Mouse (Mus musculus) hindbrain, embryonic 15.5 days (tissue): Measurements from ENCODE around the gene Hnrnpk. TPM values are rescaled to one million over a fixed set of nuclear protein-coding genes. Genes with fewer than 3 reads are reported as not detected.
"Not testable (repeated sequence)": the region's sequence is repeated elsewhere in the genome, so short reads cannot be mapped to it uniquely, and the experiment has no call there.

ENCODE experiments used
- ATAC-seq: fragments of 200-750 bp; cut with Nextera tagmentation; 2 replicates; pipeline ENCODE4 v1.8.0; 2017; ENCODE audit warnings: low read depth, moderate number of reproducible peaks, moderate TSS enrichment; ENCODE audit not compliant: low FRiP score
- H3K27ac ChIP-seq: fragments of 300-500 bp; sonication (generic); replicated peaks from 2 replicates; pipeline ENCODE4 v1.5.1; 2015; ENCODE audit warnings: mild to moderate bottlenecking, inconsistent platforms
- H3K27me3 ChIP-seq: fragments of 300-500 bp; sonication (generic); 2 replicates; pipeline ENCODE4 v1.6.1; 2015; ENCODE audit warnings: control low read depth, inconsistent platforms
- H3K36me3 ChIP-seq: fragments of 300-500 bp; sonication (generic); 2 replicates; pipeline ENCODE4 v1.6.1; 2015; ENCODE audit warnings: control low read depth, inconsistent platforms
- H3K4me1 ChIP-seq: fragments of 300-500 bp; sonication (generic); replicated peaks from 2 replicates; pipeline ENCODE4 v1.6.1; 2015; ENCODE audit warnings: control low read depth, inconsistent platforms
- H3K4me2 ChIP-seq: fragments of 300-500 bp; sonication (generic); 2 replicates; pipeline ENCODE4 v1.6.1; 2015; ENCODE audit warnings: moderate library complexity, mild to moderate bottlenecking, inconsistent platforms
- H3K4me3 ChIP-seq: fragments of 300-500 bp; sonication (generic); 2 replicates; pipeline ENCODE4 v1.5.1; 2015; ENCODE audit warnings: mild to moderate bottlenecking, inconsistent platforms
- H3K9ac ChIP-seq: fragments of 300-500 bp; sonication (generic); 2 replicates; pipeline ENCODE4 v1.6.1; 2015; ENCODE audit warnings: inconsistent platforms
- H3K9me3 ChIP-seq: fragments of 300-500 bp; sonication (generic); 2 replicates; pipeline ENCODE4 v1.6.1; 2016; ENCODE audit warnings: control low read depth, inconsistent platforms
- WGBS: fragments of 180-500 bp; shearing (Covaris S2); methylation state at CpG from one replicate; pipeline ENCODE4 v1.1.7; 2015; 5-methylcytosine and 5-hydroxymethylcytosine counted together
- polyA plus RNA-seq: library from polyadenylated mRNA; unstranded; fragments of >200 nt; fragmentation: Nextera tagmentation; extraction: Ambion mirVana; gene quantifications from 2 replicates; pipeline ENCODE4 v1.2.1, GENCODE M21; 2015

Gene Hnrnpk
- polyA plus RNA-seq, 1 experiment from 2014 or later, result 1,232 TPM

GRCm38 (mm10) chr13:58387948-58388347, 15.2 kb downstream of the Hnrnpk start:
- ATAC-seq, result no peak; the same call in 1 of the 2 replicates
- Histone ChIP-seq H3K9ac (no peak overlapping the region), H3K4me2 (no peak overlapping the region), H3K4me1 (peaks cover 9% of the 10 kb centered on the region; the same call in 1 of the 2 replicates), H3K27me3 (no peaks in the 10 kb centered on the region), H3K27ac (no peak overlapping the region), H3K36me3 (peaks cover 24% of the 10 kb centered on the region), H3K9me3 (no peaks in the 10 kb centered on the region), H3K4me3 (no peak overlapping the region)
- WGBS, result 12% methylated on average over 7 of the region's 7 CpGs

GRCm38 (mm10) chr13:58385547-58385920, 17.6 kb downstream of the Hnrnpk start:
- no peaks in the 10 kb centered on the region for H3K9me3 ChIP-seq
- 84% methylated on average over 7 of the region's 7 CpGs for WGBS
- peak overlapping the region; percentile 62; the same call in 1 of the 2 replicates for H3K9ac ChIP-seq
- H3K36me3 ChIP-seq, result peaks cover 28% of the 10 kb centered on the region
- H3K27ac ChIP-seq, result no peak overlapping the region
- H3K27me3 ChIP-seq, result no peaks in the 10 kb centered on the region
- peak overlapping the region; percentile 91 for H3K4me2 ChIP-seq
- peaks cover 9% of the 10 kb centered on the region; the same call in 1 of the 2 replicates for H3K4me1 ChIP-seq
- peak; percentile 42; the same call in 1 of the 2 replicates for ATAC-seq
- peak overlapping the region; percentile 57 for H3K4me3 ChIP-seq

- peaks cover 9% of the 10 kb centered on the region; the same call in 1 of the 2 replicates for H3K4me1 ChIP-seq
- 2% methylated on average over 79 of the region's 80 CpGs for WGBS
- H3K9ac ChIP-seq, result peak within 1 kb of the TSS; percentile 62
- no peaks in the 10 kb centered on the region for H3K27me3 ChIP-seq
- H3K27ac ChIP-seq, result peak within 1 kb of the TSS; percentile 47
- no peaks in the 10 kb centered on the region for H3K9me3 ChIP-seq
- H3K4me2 ChIP-seq, result peak within 1 kb of the TSS; percentile 91
- H3K4me3 ChIP-seq, result peak within 1 kb of the TSS; percentile 57
- peak; percentile 79 for ATAC-seq
- H3K36me3 ChIP-seq, result peaks cover 32% of the 10 kb centered on the region
Observed at GRCm38 (mm10) chr13:58384779-58385546, 18.2 kb downstream of the Hnrnpk start, which contains the start of gene 2210016F16Rik. Gene 2210016F16Rik (minus strand): TSS chr13:58385225.

- Histone ChIP-seq H3K4me2 (peak overlapping the region; percentile 91), H3K27me3 (no peaks in the 10 kb centered on the region), H3K27ac (no peak overlapping the region), H3K4me1 (peaks cover 9% of the 10 kb centered on the region; the same call in 1 of the 2 replicates), H3K9me3 (no peaks in the 10 kb centered on the region), H3K36me3 (peaks cover 27% of the 10 kb centered on the region), H3K4me3 (peak overlapping the region; percentile 57), H3K9ac (peak overlapping the region; percentile 62)
- 0 out of 2 replicates have a peak, but pooled peaks have one; percentile 23 for ATAC-seq
- 41% methylated on average over 11 of the region's 11 CpGs for WGBS
Observed at GRCm38 (mm10) chr13:58384371-58384770, 18.8 kb downstream of the Hnrnpk start.

- Histone ChIP-seq H3K9ac (no peak overlapping the region), H3K9me3 (no peaks in the 10 kb centered on the region), H3K36me3 (no peaks in the 10 kb centered on the region), H3K4me2 (no peak overlapping the region), H3K27ac (no peak overlapping the region), H3K27me3 (no peaks in the 10 kb centered on the region), H3K4me3 (no peak overlapping the region), H3K4me1 (no peaks in the 10 kb centered on the region)
- WGBS, result 88% methylated on average over 2 of the region's 2 CpGs
- no peak for ATAC-seq
Observed at GRCm38 (mm10) chr13:58373153-58373470, 30.0 kb downstream of the Hnrnpk start.

- ATAC-seq, result no peak
- H3K9me3 ChIP-seq, result no peaks in the 10 kb centered on the region
- WGBS, result 85% methylated on average over 5 of the region's 5 CpGs
Observed at GRCm38 (mm10) chr13:58372278-58373152, 30.6 kb downstream of the Hnrnpk start.

GRCm38 (mm10) chr13:58368835-58369234, 34.3 kb downstream of the Hnrnpk start:
- no peaks in the 10 kb centered on the region for H3K4me1 ChIP-seq
- ATAC-seq, result no peak
- H3K4me3 ChIP-seq, result no peak overlapping the region
- no peak overlapping the region for H3K9ac ChIP-seq
- H3K36me3 ChIP-seq, result no peaks in the 10 kb centered on the region
- H3K9me3 ChIP-seq, result no peaks in the 10 kb centered on the region
- no peaks in the 10 kb centered on the region for H3K27me3 ChIP-seq
- 79% methylated on average over 4 of the region's 4 CpGs for WGBS
- H3K4me2 ChIP-seq, result no peak overlapping the region
- no peak overlapping the region for H3K27ac ChIP-seq

More at GRCm38 (mm10) chr13:58372278-58373152, 30.6 kb downstream of the Hnrnpk start:
- H3K27ac ChIP-seq, result no peak overlapping the region
- H3K4me1 ChIP-seq, result no peaks in the 10 kb centered on the region
- H3K9ac ChIP-seq, result no peak overlapping the region
- no peaks in the 10 kb centered on the region for H3K36me3 ChIP-seq
- no peak overlapping the region for H3K4me3 ChIP-seq
- no peak overlapping the region for H3K4me2 ChIP-seq
- H3K27me3 ChIP-seq, result no peaks in the 10 kb centered on the region

- Histone ChIP-seq H3K27ac (no peak overlapping the region), H3K4me2 (no peak overlapping the region), H3K36me3 (no peaks in the 10 kb centered on the region), H3K9ac (no peak overlapping the region), H3K9me3 (no peaks in the 10 kb centered on the region), H3K4me3 (no peak overlapping the region), H3K4me1 (no peaks in the 10 kb centered on the region), H3K27me3 (no peaks in the 10 kb centered on the region)
- WGBS, result 62% methylated on average over 1 of the region's 1 CpGs
- ATAC-seq, result no peak
Observed at GRCm38 (mm10) chr13:58367641-58368040, 35.5 kb downstream of the Hnrnpk start.

GRCm38 (mm10) chr13:58366373-58366772, 36.8 kb downstream of the Hnrnpk start:
- no peak overlapping the region for H3K9ac ChIP-seq
- no peaks in the 10 kb centered on the region for H3K4me1 ChIP-seq
- H3K9me3 ChIP-seq, result no peaks in the 10 kb centered on the region
- H3K4me2 ChIP-seq, result no peak overlapping the region
- WGBS, result 93% methylated on average over 3 of the region's 3 CpGs
- no peak overlapping the region for H3K4me3 ChIP-seq
- no peaks in the 10 kb centered on the region for H3K36me3 ChIP-seq
- H3K27me3 ChIP-seq, result no peaks in the 10 kb centered on the region
- H3K27ac ChIP-seq, result no peak overlapping the region
- ATAC-seq, result no peak

GRCm38 (mm10) chr13:58365179-58365578, 38.0 kb downstream of the Hnrnpk start:
- H3K27ac ChIP-seq, H3K36me3 ChIP-seq, ATAC-seq, H3K9ac ChIP-seq, H3K4me2 ChIP-seq, H3K27me3 ChIP-seq, H3K4me1 ChIP-seq, H3K9me3 ChIP-seq, H3K4me3 ChIP-seq: not testable (repeated sequence)
- WGBS, result 80% methylated on average over 8 of the region's 8 CpGs

- no peak overlapping the region for H3K27ac ChIP-seq
- no peak overlapping the region for H3K4me2 ChIP-seq
- no peaks in the 10 kb centered on the region for H3K36me3 ChIP-seq
- H3K4me3 ChIP-seq, result no peak overlapping the region
- no peaks in the 10 kb centered on the region for H3K9me3 ChIP-seq
- H3K27me3 ChIP-seq, result no peaks in the 10 kb centered on the region
- H3K4me1 ChIP-seq, result no peaks in the 10 kb centered on the region
- 87% methylated on average over 8 of the region's 8 CpGs for WGBS
- ATAC-seq, result no peak
- H3K9ac ChIP-seq, result no peak overlapping the region
Observed at GRCm38 (mm10) chr13:58364353-58365175, 38.6 kb downstream of the Hnrnpk start.
